Mouse (Mus musculus) MEL (cell line): ENCODE data around the gene Lgi1. TPM values are rescaled to one million over a fixed set of nuclear protein-coding genes. Genes with fewer than 3 reads are reported as not detected.

ENCODE experiments used
- DNase-seq: peaks from one replicate; pipeline ENCODE4 v3.0.0; 2011; ENCODE audit warnings: low read depth, low spot score
- H3K27ac ChIP-seq: 2 replicates; pipeline ENCODE4 v1.5.1; 2012; ENCODE audit warnings: low read depth, mild to moderate bottlenecking, control low read depth, low read length, moderate library complexity; ENCODE audit not compliant: control insufficient read depth
- H3K27me3 ChIP-seq, 2 experiments: fragments of 150-350 bp in 1 of 2; sonication (generic) in 1 of 2; 2 replicates each; pipeline ENCODE4 v1.6.1; 2012; ENCODE audit warnings: low read length in 2 of 2, mild to moderate bottlenecking in 2 of 2, improper control_type of control experiment in 1 of 2, moderate library complexity in 1 of 2; ENCODE audit not compliant: insufficient read depth in 2 of 2, control insufficient read depth in 1 of 2
- H3K36me3 ChIP-seq, 2 experiments: 2 replicates each; pipeline ENCODE4 v1.6.1; 2012 to 2014; ENCODE audit warnings: low read length in 2 of 2, improper control_type of control experiment in 1 of 2, inconsistent platforms in 1 of 2, mild to moderate bottlenecking in 1 of 2; ENCODE audit not compliant: insufficient read depth in 2 of 2, control insufficient read depth in 1 of 2
- H3K4me1 ChIP-seq, 2 experiments: fragments of 150-350 bp in 1 of 2; sonication (generic) in 1 of 2; 2 replicates each; pipeline ENCODE4 v1.6.1; 2012; ENCODE audit warnings: low read length in 2 of 2, improper control_type of control experiment in 1 of 2, mild to moderate bottlenecking in 1 of 2; ENCODE audit not compliant: insufficient read depth in 2 of 2, control insufficient read depth in 1 of 2
- H3K4me3 ChIP-seq, 2 experiments: fragments of 150-350 bp in 1 of 2; sonication (generic) in 1 of 2; 2 replicates each; pipeline ENCODE4 v1.5.1; 2012; ENCODE audit warnings: low read depth in 2 of 2, low read length in 2 of 2, mild to moderate bottlenecking in 2 of 2, moderate library complexity in 2 of 2, control low read depth in 1 of 2, improper control_type of control experiment in 1 of 2; ENCODE audit not compliant: control insufficient read depth in 1 of 2, insufficient read depth in 1 of 2
- H3K79me2 ChIP-seq: 2 replicates; pipeline ENCODE4 v1.6.1; 2012; ENCODE audit warnings: mild to moderate bottlenecking, low read length, moderate library complexity; ENCODE audit not compliant: control insufficient read depth, poor library complexity, insufficient read depth
- H3K9ac ChIP-seq: 2 replicates; pipeline ENCODE4 v1.6.1; 2012; ENCODE audit warnings: low read depth, mild to moderate bottlenecking, control low read depth, low read length, moderate library complexity; ENCODE audit not compliant: control insufficient read depth, poor library complexity, severe bottlenecking
- H3K9me3 ChIP-seq: fragments of 150-350 bp; sonication (generic); replicated peaks from 2 replicates; pipeline ENCODE4 v1.6.1; 2012; ENCODE audit warnings: mild to moderate bottlenecking, low read length, improper control_type of control experiment, moderate library complexity; ENCODE audit not compliant: insufficient read depth
- BHLHE40 ChIP-seq: IDR thresholded peaks from 2 replicates; pipeline ENCODE4 v1.6.1; 2012; ENCODE audit warnings: low read depth, mild to moderate bottlenecking, inconsistent platforms, low read length, improper control_type of control experiment, borderline replicate concordance
- CHD1 ChIP-seq: IDR thresholded peaks from 2 replicates; pipeline ENCODE4 v1.6.1; 2012; ENCODE audit warnings: low read depth, mild to moderate bottlenecking, inconsistent platforms, low read length, improper control_type of control experiment
- CHD2 ChIP-seq: IDR thresholded peaks from 2 replicates; pipeline ENCODE4 v1.6.1; 2011; ENCODE audit warnings: low read length, improper control_type of control experiment
- CTCF ChIP-seq, 3 experiments: IDR thresholded peaks in 2 of 3; conservative IDR thresholded peaks in 1 of 3; 2 replicates each; pipeline ENCODE4 v1.5.1; 2011 to 2012; ENCODE audit warnings: low read length in 3 of 3, low read depth in 2 of 3, mild to moderate bottlenecking in 2 of 3, improper control_type of control experiment in 1 of 3, inconsistent platforms in 1 of 3, mixed read lengths in 1 of 3, moderate library complexity in 1 of 3; ENCODE audit not compliant: control insufficient read depth in 1 of 3, insufficient read depth in 1 of 3, poor library complexity in 1 of 3, severe bottlenecking in 1 of 3
- ELF1 ChIP-seq: IDR thresholded peaks from 2 replicates; pipeline ENCODE4 v1.6.1; 2014; ENCODE audit warnings: low read depth, mild to moderate bottlenecking, inconsistent platforms, low read length, improper control_type of control experiment, moderate library complexity
- GABPA ChIP-seq: IDR thresholded peaks from 2 replicates; pipeline ENCODE4 v1.6.1; 2012; ENCODE audit warnings: low read depth, mild to moderate bottlenecking, inconsistent platforms, low read length, improper control_type of control experiment, moderate library complexity
- GATA1 ChIP-seq: IDR thresholded peaks from 2 replicates; pipeline ENCODE4 v1.6.1; 2011; ENCODE audit warnings: low read depth, low read length, improper control_type of control experiment
- JUND ChIP-seq: IDR thresholded peaks from 2 replicates; pipeline ENCODE4 v1.6.1; 2011; ENCODE audit warnings: low read depth, mild to moderate bottlenecking, improper control_type of control experiment, low read length
- MAX ChIP-seq: IDR thresholded peaks from 2 replicates; pipeline ENCODE4 v1.6.1; 2011; ENCODE audit warnings: low read length, improper control_type of control experiment
- MEF2A ChIP-seq: IDR thresholded peaks from 2 replicates; pipeline ENCODE4 v1.6.1; 2014; ENCODE audit warnings: low read depth, mild to moderate bottlenecking, inconsistent platforms, low read length, improper control_type of control experiment; ENCODE audit not compliant: poor library complexity, insufficient replicate concordance, severe bottlenecking; ENCODE audit errors: extremely low read depth
- MXI1 ChIP-seq: IDR thresholded peaks from 2 replicates; pipeline ENCODE4 v1.6.1; 2011; ENCODE audit warnings: mild to moderate bottlenecking, low read depth, low read length, improper control_type of control experiment
- MYC ChIP-seq: IDR thresholded peaks from 2 replicates; pipeline ENCODE4 v1.6.1; 2011; ENCODE audit warnings: low read depth, mild to moderate bottlenecking, low read length, improper control_type of control experiment, moderate library complexity
- NRF1 ChIP-seq: IDR thresholded peaks from 2 replicates; pipeline ENCODE4 v1.6.1; 2014; ENCODE audit warnings: low read depth, mild to moderate bottlenecking, inconsistent platforms, low read length, improper control_type of control experiment, moderate library complexity; ENCODE audit not compliant: poor library complexity, insufficient read depth, severe bottlenecking
- POLR2A ChIP-seq, 2 experiments: IDR thresholded peaks; 2 replicates each; pipeline ENCODE4 v1.6.1; 2011 to 2012; ENCODE audit warnings: low read length in 2 of 2, mild to moderate bottlenecking in 2 of 2, control low read depth in 1 of 2, improper control_type of control experiment in 1 of 2, low read depth in 1 of 2, moderate library complexity in 1 of 2; ENCODE audit not compliant: control insufficient read depth in 1 of 2, insufficient read depth in 1 of 2, poor library complexity in 1 of 2
- RAD21 ChIP-seq: IDR thresholded peaks from 2 replicates; pipeline ENCODE4 v1.6.1; 2011; ENCODE audit warnings: mild to moderate bottlenecking, low read depth, low read length, improper control_type of control experiment
- RCOR1 ChIP-seq: IDR thresholded peaks from 2 replicates; pipeline ENCODE4 v1.6.1; 2012; ENCODE audit warnings: low read depth, mild to moderate bottlenecking, inconsistent platforms, low read length, improper control_type of control experiment
- SMC3 ChIP-seq: IDR thresholded peaks from 2 replicates; pipeline ENCODE4 v1.6.1; 2011; ENCODE audit warnings: low read depth, low read length, improper control_type of control experiment
- UBTF ChIP-seq: IDR thresholded peaks from 2 replicates; pipeline ENCODE4 v1.6.1; 2012; ENCODE audit warnings: low read depth, mild to moderate bottlenecking, inconsistent platforms, low read length, improper control_type of control experiment, moderate library complexity, borderline replicate concordance; ENCODE audit not compliant: insufficient read depth
- USF1 ChIP-seq: IDR thresholded peaks from 2 replicates; pipeline ENCODE4 v1.6.1; 2014; ENCODE audit warnings: low read depth, mild to moderate bottlenecking, inconsistent platforms, low read length, improper control_type of control experiment, moderate library complexity
- ZKSCAN1 ChIP-seq: IDR thresholded peaks from 2 replicates; pipeline ENCODE4 v1.6.1; 2012; ENCODE audit warnings: low read depth, mild to moderate bottlenecking, inconsistent platforms, low read length, improper control_type of control experiment, moderate library complexity
- ZMIZ1 ChIP-seq: IDR thresholded peaks from 2 replicates; pipeline ENCODE4 v1.6.1; 2012; ENCODE audit warnings: low read depth, mild to moderate bottlenecking, inconsistent platforms, low read length, improper control_type of control experiment, moderate library complexity
- polyA plus RNA-seq, 2 experiments: library from polyadenylated mRNA; stranded (reverse) in 1 of 2; unstranded in 1 of 2; fragments of >175 nt in 1 of 2; fragments of >200 nt in 1 of 2; gene quantifications; 2 replicates each; pipeline versions ENCODE4 v1.2.1 to v1.2.4; 2012; ENCODE audit warnings: low replicate concordance in 2 of 2, low read depth in 1 of 2; ENCODE audit not compliant: insufficient read length in 2 of 2, insufficient read depth in 1 of 2, missing spikeins in 1 of 2
- total RNA-seq: library from RNA; depleted of rRNA; stranded (reverse); fragments of 300-350 nt; gene quantifications from 2 replicates; pipeline ENCODE4 v1.2.3, GENCODE M21; 2012

Gene Lgi1
- total and polyA plus RNA-seq, 3 experiments = 0.01 TPM; not detected in 2

- Histone ChIP-seq H3K9me3 (no peaks in the 10 kb centered on the region), H3K27ac (no peak overlapping the region), H3K79me2 (no peaks in the 10 kb centered on the region), H3K27me3 (peaks cover 0 to 2% of the 10 kb centered on the region in 2 experiments; a peak in 1 of 4 replicates), H3K4me1 (no peaks in the 10 kb centered on the region), H3K9ac (no peak overlapping the region), H3K4me3 (no peak overlapping the region), H3K36me3 (no peaks in the 10 kb centered on the region)
- DNase-seq = no peak
- TF ChIP-seq RCOR1 = no peak
- TF ChIP-seq RAD21 = no peak
- TF ChIP-seq NRF1 = no peak
- TF ChIP-seq ZMIZ1 = no peak
- TF ChIP-seq MXI1 = no peak
- TF ChIP-seq UBTF = no peak
- no peak for TF ChIP-seq BHLHE40
- no peak for TF ChIP-seq MAX
- no peak for TF ChIP-seq CHD2
- no peak for TF ChIP-seq GABPA
- TF ChIP-seq USF1 = no peak
- TF ChIP-seq GATA1 = no peak
- TF ChIP-seq POLR2A (IDR thresholded peaks at IDR 0.05; ENCODE audit: control insufficient read depth in 1 of 2, insufficient read depth in 1 of 2, low read depth in 1 of 2, low read length in 2 of 2, poor library complexity in 1 of 2) = no peak
- no peak for TF ChIP-seq ELF1
- TF ChIP-seq ZKSCAN1 = no peak
- no peak for TF ChIP-seq CTCF (IDR thresholded peaks at IDR 0.05 in 2 of 3, conservative IDR thresholded peaks at IDR 0.05 in 1 of 3; ENCODE audit: control insufficient read depth in 1 of 3, insufficient read depth in 1 of 3, low read depth in 2 of 3, low read length in 3 of 3, poor library complexity in 1 of 3, severe bottlenecking in 1 of 3)
- TF ChIP-seq SMC3 = no peak
- no peak for TF ChIP-seq MEF2A
- TF ChIP-seq JUND = no peak
These were observed 18.8 kb upstream of the Lgi1 start for GRCm38 (mm10) chr19:38245361-38246176.

- no peak overlapping the region for H3K9ac ChIP-seq
- H3K79me2 ChIP-seq = no peaks in the 10 kb centered on the region
- no peak overlapping the region for H3K27ac ChIP-seq
- no peak overlapping the region for H3K4me3 ChIP-seq
- peaks cover 0 to 4% of the 10 kb centered on the region in 2 experiments; a peak in 1 of 4 replicates for H3K27me3 ChIP-seq
- no peak for DNase-seq
- no peaks in the 10 kb centered on the region for H3K4me1 ChIP-seq
- no peak for TF ChIP-seq BHLHE40
- no peak for TF ChIP-seq JUND
- TF ChIP-seq ELF1 = no peak
- TF ChIP-seq RCOR1 = no peak
- no peak for TF ChIP-seq CHD1
- no peak for TF ChIP-seq MYC
- TF ChIP-seq, all 39 proteins: peak for 0
- H3K36me3 ChIP-seq = no peaks in the 10 kb centered on the region
- H3K9me3 ChIP-seq = no peaks in the 10 kb centered on the region
These were observed 18.1 kb upstream of the Lgi1 start for GRCm38 (mm10) chr19:38246177-38246622.
